Mouse (Mus musculus): ENCODE measurements around the gene Ap4b1. TPM values are rescaled to one million over a fixed set of nuclear protein-coding genes. Genes with fewer than 3 reads are reported as not detected.

The Ap4b1 gene
- polyA plus RNA-seq, 1 experiment from 2014 or later: 19.1 TPM

DNA sequence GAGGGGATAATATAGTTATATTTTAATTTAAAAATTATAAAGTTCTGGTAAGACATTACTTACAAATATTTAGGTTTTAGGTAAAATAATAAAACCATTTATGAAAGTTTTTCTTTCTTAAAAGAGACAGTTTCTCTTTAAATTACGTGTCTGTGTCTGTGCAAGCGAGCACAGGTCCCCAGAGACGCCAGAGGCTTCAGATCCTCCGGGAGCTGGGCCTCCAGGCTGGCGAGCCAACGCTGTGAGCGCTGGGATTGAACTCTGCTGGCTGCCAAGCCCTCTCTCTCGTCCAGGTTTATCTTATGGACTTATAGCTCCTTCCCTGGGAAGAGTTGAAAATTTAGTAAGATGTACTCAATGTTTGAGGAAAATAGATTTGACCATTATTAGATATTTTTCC lies 44.5 kb downstream of the Ap4b1 start:
- Histone ChIP-seq H3K9ac (no peak overlapping the region), H3K4me1 (ENCODE audit: insufficient read depth) (no peaks in the 10 kb centered on the region), H3K27me3 (ENCODE audit: insufficient read depth, low read length) (no peaks in the 10 kb centered on the region), H3K27ac (ENCODE audit: low read depth) (no peak overlapping the region), H3K9me3 (ENCODE audit: low read depth, low read length) (no peaks in the 10 kb centered on the region), H3K4me3 (ENCODE audit: low read depth, low read length) (no peak overlapping the region), H3K36me3 (ENCODE audit: insufficient read depth) (no peaks in the 10 kb centered on the region), H3K4me2 (no peak overlapping the region)
- no peak for ATAC-seq (ENCODE audit: insufficient read depth)
- 56% methylated on average over 8 of the region's 8 CpGs for WGBS
- no peak for DNase-seq
- TF ChIP-seq CTCF (IDR thresholded peaks at IDR 0.05; ENCODE audit: low read depth): no peak

DNA sequence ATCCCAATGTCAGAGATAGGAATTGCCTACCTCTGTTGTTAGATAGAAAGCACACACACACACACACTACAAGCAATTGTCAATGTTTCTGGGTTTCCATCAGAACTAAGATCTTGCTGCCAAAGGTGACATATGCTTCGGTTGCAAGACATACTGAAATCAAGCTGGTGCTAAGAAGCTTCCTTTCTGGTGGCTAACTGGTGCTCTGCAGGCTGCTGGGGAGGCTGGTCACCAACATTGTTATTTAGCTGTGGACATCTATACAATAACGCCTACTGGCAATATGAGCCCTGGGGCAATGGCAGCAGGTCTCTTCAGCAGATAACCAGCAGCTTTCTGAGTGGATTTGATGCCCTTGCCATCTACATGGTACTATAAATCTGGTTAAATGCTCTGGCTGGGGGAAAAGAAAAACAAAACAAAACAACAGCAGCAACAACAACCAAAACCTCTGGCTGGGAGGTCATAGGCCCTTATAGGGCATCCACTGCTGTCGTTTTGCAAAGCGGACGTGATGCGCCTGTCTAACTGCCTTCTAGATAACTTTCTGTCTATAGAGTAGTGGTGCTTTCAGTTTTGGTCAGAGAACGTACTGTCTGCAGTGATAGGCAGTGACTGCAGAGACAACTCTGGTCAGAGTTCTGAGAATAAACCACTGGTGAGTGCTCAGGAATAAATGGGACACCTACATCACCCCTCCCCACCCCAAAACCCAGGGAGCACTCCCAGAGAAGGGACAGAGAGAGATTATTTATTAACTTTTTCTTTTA lies 47.9 kb downstream of the Ap4b1 start:
- WGBS: 87% methylated on average over 7 of the region's 7 CpGs
- no peak for TF ChIP-seq CTCF (IDR thresholded peaks at IDR 0.05; ENCODE audit: low read depth)
- no peaks in the 10 kb centered on the region for H3K4me1 ChIP-seq (ENCODE audit: insufficient read depth)
- ATAC-seq (ENCODE audit: insufficient read depth) (no peak), DNase-seq (no peak)
- H3K27me3 ChIP-seq (ENCODE audit: insufficient read depth, low read length): no peaks in the 10 kb centered on the region
- no peaks in the 10 kb centered on the region for H3K36me3 ChIP-seq (ENCODE audit: insufficient read depth)
- no peak overlapping the region for H3K4me3 ChIP-seq (ENCODE audit: low read depth, low read length)
- no peak overlapping the region for H3K9ac ChIP-seq
- no peaks in the 10 kb centered on the region for H3K9me3 ChIP-seq (ENCODE audit: low read depth, low read length)
- H3K4me2 ChIP-seq: no peak overlapping the region
- H3K27ac ChIP-seq (ENCODE audit: low read depth): no peak overlapping the region

DNA sequence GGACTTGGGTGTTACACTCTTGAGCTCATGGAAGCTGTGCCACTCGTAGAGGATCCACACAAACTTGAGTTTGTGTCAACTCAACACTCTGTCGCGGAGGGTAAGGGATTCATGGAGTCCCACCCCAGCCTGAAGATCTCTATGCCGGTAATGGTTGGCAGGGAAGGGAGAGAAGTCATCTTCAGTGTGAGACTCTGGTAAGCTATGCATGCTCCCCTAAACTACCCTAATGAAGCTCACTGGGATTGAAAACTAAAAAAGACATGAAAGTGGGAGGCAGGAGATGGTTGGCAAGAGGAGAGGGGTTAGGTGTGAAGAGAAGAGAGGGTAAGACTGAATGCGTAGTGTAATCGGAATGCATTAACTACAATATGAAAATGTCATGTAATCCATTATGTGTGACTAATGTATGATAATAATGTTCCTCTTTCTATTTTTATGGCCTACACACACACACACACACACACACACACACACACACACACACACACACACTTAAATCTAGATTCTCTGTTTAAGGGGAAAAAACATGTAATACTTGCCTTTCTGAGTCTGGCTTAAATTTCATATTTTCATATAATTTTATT lies 48.8 kb downstream of the Ap4b1 start:
- TF ChIP-seq CTCF (IDR thresholded peaks at IDR 0.05; ENCODE audit: low read depth): no peak
- 88% methylated on average over 6 of the region's 6 CpGs for WGBS

DNA sequence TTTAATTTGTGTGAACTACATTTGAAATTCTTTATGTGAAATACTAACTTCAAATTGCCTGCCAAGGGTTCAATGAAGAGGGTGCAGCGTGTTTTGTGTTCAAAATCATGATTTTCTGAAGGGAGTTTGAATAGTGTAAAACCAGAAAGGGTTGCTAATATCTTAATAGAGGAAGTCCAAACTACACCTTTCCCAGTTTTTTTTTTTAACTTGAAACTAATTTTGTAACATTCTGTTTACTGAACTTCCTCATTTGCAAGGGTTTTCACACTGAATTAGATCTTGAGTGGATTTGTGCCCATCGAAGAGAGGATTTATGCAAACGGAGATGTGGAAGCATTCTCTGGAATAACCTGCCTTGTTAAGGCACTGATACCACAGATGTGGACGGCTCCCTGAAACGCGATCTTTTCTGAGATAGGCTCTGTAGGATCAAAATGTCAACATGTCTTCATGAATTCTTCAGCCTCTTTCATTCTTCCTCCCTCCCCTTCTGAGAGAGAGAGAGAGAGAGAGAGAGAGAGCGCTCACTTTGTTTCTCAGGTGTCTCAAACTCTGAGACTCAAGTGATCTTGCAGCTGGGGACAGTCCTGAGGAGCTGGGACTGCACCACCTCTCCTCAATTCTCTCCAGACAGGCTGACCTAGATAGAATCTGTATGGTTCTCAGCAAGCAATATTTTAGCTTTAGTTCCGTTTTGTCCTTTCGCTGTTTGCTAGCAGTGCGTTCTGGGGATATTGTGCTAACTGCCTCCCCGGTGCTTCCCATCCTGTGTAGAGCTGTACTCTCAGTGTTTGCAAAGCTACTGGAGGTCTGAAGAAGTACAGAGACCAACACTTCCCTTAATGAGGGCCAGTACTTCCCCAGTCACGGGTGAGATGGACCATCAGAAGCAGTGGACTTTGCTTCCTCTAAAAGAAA lies 49.8 kb downstream of the Ap4b1 start, which contains the start of gene Ptpn22:
TSS of gene Ptpn22 (plus strand) at position 915 of the 921 bp plus-strand sequence.
- H3K27me3 ChIP-seq (ENCODE audit: insufficient read depth, low read length): no peaks in the 10 kb centered on the region
- no peak within 1 kb of the TSS for H3K27ac ChIP-seq (ENCODE audit: low read depth)
- H3K4me1 ChIP-seq (ENCODE audit: insufficient read depth): no peaks in the 10 kb centered on the region
- H3K36me3 ChIP-seq (ENCODE audit: insufficient read depth): no peaks in the 10 kb centered on the region
- no peak for TF ChIP-seq CTCF (IDR thresholded peaks at IDR 0.05; ENCODE audit: low read depth)
- no peak for DNase-seq
- WGBS: 57% methylated on average over 12 of the region's 12 CpGs
- no peak within 1 kb of the TSS for H3K9ac ChIP-seq
- H3K9me3 ChIP-seq (ENCODE audit: low read depth, low read length): no peaks in the 10 kb centered on the region
- no peak within 1 kb of the TSS for H3K4me2 ChIP-seq
- no peak within 1 kb of the TSS for H3K4me3 ChIP-seq (ENCODE audit: low read depth, low read length)
- ATAC-seq (ENCODE audit: insufficient read depth): no peak

More for the DNA sequence above, 48.8 kb downstream of the Ap4b1 start:
- H3K4me3 ChIP-seq (ENCODE audit: low read depth, low read length): no peak overlapping the region
- H3K4me2 ChIP-seq: no peak overlapping the region
- H3K27me3 ChIP-seq (ENCODE audit: insufficient read depth, low read length): no peaks in the 10 kb centered on the region
- DNase-seq: no peak
- no peak overlapping the region for H3K27ac ChIP-seq (ENCODE audit: low read depth)
- no peaks in the 10 kb centered on the region for H3K36me3 ChIP-seq (ENCODE audit: insufficient read depth)
- no peak for ATAC-seq (ENCODE audit: insufficient read depth)
- H3K9ac ChIP-seq: no peak overlapping the region
- no peaks in the 10 kb centered on the region for H3K9me3 ChIP-seq (ENCODE audit: low read depth, low read length)
- H3K4me1 ChIP-seq (ENCODE audit: insufficient read depth): no peaks in the 10 kb centered on the region

DNA sequence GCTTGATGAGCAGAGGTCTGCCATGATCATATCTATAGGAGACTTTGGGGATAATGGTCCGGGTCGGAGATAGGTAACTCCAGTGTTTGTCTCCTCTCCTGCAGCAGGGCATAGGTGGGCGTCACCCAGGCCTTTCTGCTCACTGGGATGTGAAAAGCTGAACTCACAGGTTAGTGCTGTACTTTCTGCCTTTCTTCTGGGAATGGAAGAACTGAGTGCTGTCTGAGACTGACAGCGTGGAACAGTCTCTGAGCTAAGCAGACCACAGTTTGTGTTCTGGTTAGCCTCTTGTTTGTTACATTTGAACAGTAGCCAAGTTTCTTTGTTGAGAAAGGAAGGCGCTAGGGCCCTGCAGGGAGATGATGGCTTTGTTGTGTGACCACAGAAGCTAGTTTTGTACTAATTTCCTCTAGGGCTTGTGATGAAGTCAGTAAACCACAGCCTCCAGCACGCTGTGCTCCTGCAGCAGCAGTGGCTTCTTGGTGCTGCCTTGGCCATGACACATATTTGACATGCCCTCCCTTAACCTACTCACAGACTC lies 50.6 kb downstream of the Ap4b1 start:
- H3K27ac ChIP-seq (ENCODE audit: low read depth): no peak overlapping the region
- peak; percentile 57 for DNase-seq
- ATAC-seq (ENCODE audit: insufficient read depth): no peak
- H3K36me3 ChIP-seq (ENCODE audit: insufficient read depth): no peaks in the 10 kb centered on the region
- WGBS: 66% methylated on average over 6 of the region's 6 CpGs
- no peak for TF ChIP-seq CTCF (IDR thresholded peaks at IDR 0.05; ENCODE audit: low read depth)
- H3K4me1 ChIP-seq (ENCODE audit: insufficient read depth): no peaks in the 10 kb centered on the region
- H3K4me2 ChIP-seq: no peak overlapping the region
- H3K9ac ChIP-seq: no peak overlapping the region
- no peak overlapping the region for H3K4me3 ChIP-seq (ENCODE audit: low read depth, low read length)
- H3K9me3 ChIP-seq (ENCODE audit: low read depth, low read length): no peaks in the 10 kb centered on the region
- H3K27me3 ChIP-seq (ENCODE audit: insufficient read depth, low read length): no peaks in the 10 kb centered on the region

DNA sequence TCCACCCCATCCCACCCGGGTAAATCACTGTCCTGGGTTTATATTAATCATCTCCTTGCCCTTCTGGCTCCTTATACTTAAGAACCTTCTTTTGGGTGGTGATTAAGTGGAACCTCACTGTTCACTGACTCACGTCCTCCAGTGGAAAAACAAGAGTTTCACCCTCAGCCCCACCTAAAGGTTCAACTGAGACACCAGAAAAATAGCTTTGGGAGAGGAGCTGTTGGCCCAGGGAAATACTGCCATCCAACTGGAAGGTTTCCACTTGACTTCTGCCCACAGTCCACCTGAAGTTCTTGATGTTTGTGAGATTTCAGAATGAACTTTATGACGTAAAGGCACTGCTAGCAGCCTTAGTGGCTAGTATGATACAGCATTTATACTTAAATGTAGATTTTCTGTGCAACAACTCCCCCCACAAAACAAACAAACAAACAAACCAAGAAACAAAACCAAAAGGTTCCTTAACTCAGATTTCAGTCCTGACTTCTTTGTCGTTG lies 53.5 kb downstream of the Ap4b1 start:
- no peaks in the 10 kb centered on the region for H3K36me3 ChIP-seq (ENCODE audit: insufficient read depth)
- no peak overlapping the region for H3K9ac ChIP-seq
- ATAC-seq (ENCODE audit: insufficient read depth) (no peak), DNase-seq (no peak)
- no peaks in the 10 kb centered on the region for H3K27me3 ChIP-seq (ENCODE audit: insufficient read depth, low read length)
- no peak overlapping the region for H3K27ac ChIP-seq (ENCODE audit: low read depth)
- no peaks in the 10 kb centered on the region for H3K4me1 ChIP-seq (ENCODE audit: insufficient read depth)
- H3K4me2 ChIP-seq: no peak overlapping the region
- no peak overlapping the region for H3K4me3 ChIP-seq (ENCODE audit: low read depth, low read length)
- no peak for TF ChIP-seq CTCF (IDR thresholded peaks at IDR 0.05; ENCODE audit: low read depth)
- H3K9me3 ChIP-seq (ENCODE audit: low read depth, low read length): no peaks in the 10 kb centered on the region
- 66% methylated on average over 4 of the region's 4 CpGs for WGBS

Measured in lung, embryonic 14.5 days (tissue).